Mouse (Mus musculus): Measurements from ENCODE around the gene Tesk1. TPM values are rescaled to one million over a fixed set of nuclear protein-coding genes. Genes with fewer than 3 reads are reported as not detected.

Tesk1 gene
- polyA plus RNA-seq, 1 experiment from 2014 or later = 9.2 TPM

DNA sequence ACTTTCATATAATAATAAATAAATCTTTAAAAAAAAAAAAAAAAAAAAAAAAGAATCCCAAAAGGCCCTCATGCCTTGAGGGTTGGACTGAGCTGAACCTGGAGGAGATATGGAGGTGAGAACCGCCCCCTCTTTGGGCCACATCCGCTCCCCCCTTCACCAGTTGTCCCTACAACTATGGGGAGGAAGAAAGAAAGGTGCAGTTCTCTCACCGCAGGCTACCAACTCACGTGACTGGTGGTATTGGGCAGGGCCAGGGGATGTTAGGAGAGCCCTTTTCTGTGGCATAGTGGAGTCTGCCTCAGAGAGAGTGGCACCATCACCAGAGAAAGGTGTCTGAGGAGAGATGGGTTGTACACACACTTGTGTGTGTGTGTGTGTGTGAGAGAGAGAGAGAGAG lies 14.7 kb downstream of the Tesk1 start:
- Histone ChIP-seq H3K4me2 (ENCODE audit: low read length) (no peak overlapping the region), H3K27me3 (replicated peaks; ENCODE audit: control insufficient read depth, insufficient read depth, low read length) (peaks cover 3% of the 10 kb centered on the region; the same call in 1 of the 2 replicates), H3K9me3 (ENCODE audit: control insufficient read depth, low read length) (no peaks in the 10 kb centered on the region), H3K36me3 (ENCODE audit: control insufficient read depth, insufficient read depth, low read length) (no peaks in the 10 kb centered on the region), H3K4me3 (ENCODE audit: low read length) (no peak overlapping the region), H3K4me1 (ENCODE audit: control insufficient read depth, insufficient read depth, low read depth, low read length) (peaks cover 11% of the 10 kb centered on the region), H3K9ac (ENCODE audit: low read depth, low read length) (no peak overlapping the region), H3K27ac (ENCODE audit: low read depth, low read length) (no peak overlapping the region)
- ATAC-seq = no peak
- 31% methylated on average over 4 of the region's 4 CpGs for WGBS

- Histone ChIP-seq H3K4me2 (ENCODE audit: low read length) (no peak overlapping the region), H3K27me3 (replicated peaks; ENCODE audit: control insufficient read depth, insufficient read depth, low read length) (peaks cover 3% of the 10 kb centered on the region; the same call in 1 of the 2 replicates), H3K9me3 (ENCODE audit: control insufficient read depth, low read length) (no peaks in the 10 kb centered on the region), H3K36me3 (ENCODE audit: control insufficient read depth, insufficient read depth, low read length) (no peaks in the 10 kb centered on the region), H3K9ac (ENCODE audit: low read depth, low read length) (no peak overlapping the region), H3K27ac (ENCODE audit: low read depth, low read length) (no peak overlapping the region), H3K4me1 (ENCODE audit: control insufficient read depth, insufficient read depth, low read depth, low read length) (peaks cover 11% of the 10 kb centered on the region), H3K4me3 (ENCODE audit: low read length) (no peak overlapping the region)
- WGBS = 16% methylated on average over 8 of the region's 8 CpGs
- ATAC-seq = no peak
Measured at GRCm38 (mm10) chr4:43457124-43457523, 15.4 kb downstream of the Tesk1 start.

- no peak for ATAC-seq
- H3K27me3 ChIP-seq (replicated peaks; ENCODE audit: control insufficient read depth, insufficient read depth, low read length) = no peaks in the 10 kb centered on the region
- WGBS = 88% methylated on average over 5 of the region's 5 CpGs
Measured at GRCm38 (mm10) chr4:43463102-43463501, 21.4 kb downstream of the Tesk1 start.

GRCm38 (mm10) chr4:43465935-43466334 lies 24.2 kb downstream of the Tesk1 start:
- H3K27me3 ChIP-seq (replicated peaks; ENCODE audit: control insufficient read depth, insufficient read depth, low read length) = no peaks in the 10 kb centered on the region
- no peak overlapping the region for H3K4me3 ChIP-seq (ENCODE audit: low read length)
- H3K4me2 ChIP-seq (ENCODE audit: low read length) = no peak overlapping the region

More at GRCm38 (mm10) chr4:43463102-43463501, 21.4 kb downstream of the Tesk1 start:
- no peak overlapping the region for H3K4me2 ChIP-seq (ENCODE audit: low read length)
- H3K36me3 ChIP-seq (ENCODE audit: control insufficient read depth, insufficient read depth, low read length) = no peaks in the 10 kb centered on the region
- no peaks in the 10 kb centered on the region for H3K9me3 ChIP-seq (ENCODE audit: control insufficient read depth, low read length)
- no peak overlapping the region for H3K27ac ChIP-seq (ENCODE audit: low read depth, low read length)
- no peak overlapping the region for H3K9ac ChIP-seq (ENCODE audit: low read depth, low read length)
- no peak overlapping the region for H3K4me3 ChIP-seq (ENCODE audit: low read length)
- H3K4me1 ChIP-seq (ENCODE audit: control insufficient read depth, insufficient read depth, low read depth, low read length) = no peaks in the 10 kb centered on the region

GRCm38 (mm10) chr4:43466872-43467271 lies 25.1 kb downstream of the Tesk1 start:
- Histone ChIP-seq H3K27ac (ENCODE audit: low read depth, low read length) (no peak overlapping the region), H3K4me2 (ENCODE audit: low read length) (no peak overlapping the region), H3K36me3 (ENCODE audit: control insufficient read depth, insufficient read depth, low read length) (no peaks in the 10 kb centered on the region), H3K4me3 (ENCODE audit: low read length) (no peak overlapping the region), H3K4me1 (ENCODE audit: control insufficient read depth, insufficient read depth, low read depth, low read length) (no peaks in the 10 kb centered on the region), H3K9me3 (ENCODE audit: control insufficient read depth, low read length) (no peaks in the 10 kb centered on the region), H3K9ac (ENCODE audit: low read depth, low read length) (no peak overlapping the region), H3K27me3 (replicated peaks; ENCODE audit: control insufficient read depth, insufficient read depth, low read length) (no peaks in the 10 kb centered on the region)
- WGBS = 91% methylated on average over 7 of the region's 7 CpGs
- ATAC-seq = no peak

More at GRCm38 (mm10) chr4:43465935-43466334, 24.2 kb downstream of the Tesk1 start:
- Histone ChIP-seq H3K9ac (ENCODE audit: low read depth, low read length) (no peak overlapping the region), H3K9me3 (ENCODE audit: control insufficient read depth, low read length) (no peaks in the 10 kb centered on the region), H3K36me3 (ENCODE audit: control insufficient read depth, insufficient read depth, low read length) (no peaks in the 10 kb centered on the region), H3K27ac (ENCODE audit: low read depth, low read length) (no peak overlapping the region), H3K4me1 (ENCODE audit: control insufficient read depth, insufficient read depth, low read depth, low read length) (no peaks in the 10 kb centered on the region)
- WGBS = 86% methylated on average over 6 of the region's 6 CpGs
- ATAC-seq = no peak

DNA sequence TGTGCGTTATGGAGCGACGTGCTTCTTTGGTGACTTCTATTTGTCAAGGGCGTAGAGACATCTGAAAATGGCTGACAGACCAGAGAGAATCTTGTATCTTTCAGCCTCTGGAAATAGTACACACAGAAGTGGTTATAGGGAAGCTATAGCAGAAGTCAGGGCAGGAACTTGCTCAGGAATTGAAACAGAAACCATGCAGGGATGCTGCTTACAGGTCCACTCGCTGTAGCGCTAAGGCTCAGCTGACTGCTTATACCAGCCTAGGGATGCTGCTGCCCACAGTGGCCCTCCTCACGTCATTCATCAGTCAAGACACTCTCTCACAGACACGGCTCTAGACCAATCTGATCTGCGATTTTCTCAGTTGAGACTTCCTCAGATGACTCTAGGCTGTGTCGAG lies 28.6 kb downstream of the Tesk1 start:
- 93% methylated on average over 10 of the region's 10 CpGs for WGBS
- Histone ChIP-seq H3K4me3 (ENCODE audit: low read length) (no peak overlapping the region), H3K4me2 (ENCODE audit: low read length) (no peak overlapping the region), H3K27me3 (replicated peaks; ENCODE audit: control insufficient read depth, insufficient read depth, low read length) (no peaks in the 10 kb centered on the region), H3K4me1 (ENCODE audit: control insufficient read depth, insufficient read depth, low read depth, low read length) (no peaks in the 10 kb centered on the region), H3K9ac (ENCODE audit: low read depth, low read length) (no peak overlapping the region), H3K9me3 (ENCODE audit: control insufficient read depth, low read length) (no peaks in the 10 kb centered on the region), H3K36me3 (ENCODE audit: control insufficient read depth, insufficient read depth, low read length) (no peaks in the 10 kb centered on the region), H3K27ac (ENCODE audit: low read depth, low read length) (no peak overlapping the region)
- no peak for ATAC-seq

DNA sequence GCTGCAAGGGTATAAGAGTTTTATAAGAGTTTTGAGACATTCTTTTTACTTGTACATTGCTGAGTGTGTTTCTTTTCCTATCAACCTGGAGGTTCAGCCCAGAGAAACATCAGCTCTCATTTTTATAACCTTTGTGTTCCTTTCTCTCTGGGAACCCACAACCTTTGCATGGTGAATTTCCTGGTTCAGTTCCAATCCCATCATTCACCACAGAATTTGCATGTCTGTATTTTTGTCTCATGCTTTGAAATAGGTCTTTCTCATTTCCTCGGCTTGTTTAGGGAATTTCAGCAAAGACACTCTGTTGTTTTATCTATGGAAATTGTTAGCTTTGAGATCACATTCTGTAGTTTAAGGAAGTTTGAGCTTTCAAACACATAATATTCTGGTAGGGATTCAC lies 31.9 kb downstream of the Tesk1 start:
- 77% methylated on average over 1 of the region's 1 CpGs for WGBS
- Histone ChIP-seq H3K9ac (ENCODE audit: low read depth, low read length) (no peak overlapping the region), H3K27me3 (replicated peaks; ENCODE audit: control insufficient read depth, insufficient read depth, low read length) (no peaks in the 10 kb centered on the region), H3K36me3 (ENCODE audit: control insufficient read depth, insufficient read depth, low read length) (no peaks in the 10 kb centered on the region), H3K27ac (ENCODE audit: low read depth, low read length) (no peak overlapping the region), H3K4me1 (ENCODE audit: control insufficient read depth, insufficient read depth, low read depth, low read length) (peaks cover 3% of the 10 kb centered on the region), H3K9me3 (ENCODE audit: control insufficient read depth, low read length) (no peaks in the 10 kb centered on the region), H3K4me2 (ENCODE audit: low read length) (no peak overlapping the region), H3K4me3 (ENCODE audit: low read length) (no peak overlapping the region)
- ATAC-seq = no peak

GRCm38 (mm10) chr4:43476604-43477003 lies 34.9 kb downstream of the Tesk1 start:
- ATAC-seq = no peak
- no peaks in the 10 kb centered on the region for H3K27me3 ChIP-seq (replicated peaks; ENCODE audit: control insufficient read depth, insufficient read depth, low read length)

DNA sequence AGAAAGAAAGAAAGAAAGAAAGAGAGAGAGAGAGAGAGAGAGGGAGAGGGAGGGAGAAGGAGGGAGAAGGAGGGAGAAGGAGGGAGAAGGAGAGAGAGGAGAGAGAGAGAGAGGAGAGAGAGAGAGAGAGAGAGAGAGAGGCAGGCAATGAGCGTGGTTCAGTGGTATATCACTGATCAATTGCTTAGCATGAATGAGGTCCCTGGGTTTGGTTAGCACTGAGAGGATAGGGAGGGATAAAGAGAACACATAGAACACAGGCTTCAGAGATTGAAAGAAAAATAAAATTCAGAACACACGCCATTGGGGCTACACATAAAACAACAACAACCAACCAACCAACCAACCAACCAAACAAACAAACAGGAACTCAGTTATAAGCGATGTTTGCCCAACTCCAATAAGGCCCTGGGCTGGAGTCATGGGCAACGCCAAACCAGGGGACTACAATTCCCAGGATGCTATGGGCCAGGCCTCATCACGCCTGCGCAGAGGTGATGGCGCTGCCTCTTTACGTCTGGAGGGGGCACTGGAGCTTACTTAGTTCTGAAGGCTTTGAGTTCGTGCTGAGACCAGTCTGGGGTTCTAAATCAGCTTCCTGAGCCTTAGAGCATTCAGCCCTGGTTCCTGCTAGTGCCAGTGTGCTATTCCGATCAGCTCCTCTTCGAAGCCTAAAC lies 36.3 kb downstream of the Tesk1 start:
- Histone ChIP-seq H3K27ac (ENCODE audit: low read depth, low read length) (no peak overlapping the region), H3K4me2 (ENCODE audit: low read length) (peak overlapping the region; percentile 63), H3K9me3 (ENCODE audit: control insufficient read depth, low read length) (no peaks in the 10 kb centered on the region), H3K9ac (ENCODE audit: low read depth, low read length) (peak overlapping the region; percentile 59), H3K4me1 (ENCODE audit: control insufficient read depth, insufficient read depth, low read depth, low read length) (peaks cover 3% of the 10 kb centered on the region), H3K27me3 (replicated peaks; ENCODE audit: control insufficient read depth, insufficient read depth, low read length) (no peaks in the 10 kb centered on the region), H3K36me3 (ENCODE audit: control insufficient read depth, insufficient read depth, low read length) (no peaks in the 10 kb centered on the region), H3K4me3 (ENCODE audit: low read length) (peak overlapping the region; percentile 41)
- peak; percentile 97 for ATAC-seq
- 19% methylated on average over 11 of the region's 11 CpGs for WGBS

More at GRCm38 (mm10) chr4:43476604-43477003, 34.9 kb downstream of the Tesk1 start:
- Histone ChIP-seq H3K9me3 (ENCODE audit: control insufficient read depth, low read length) (no peaks in the 10 kb centered on the region), H3K27ac (ENCODE audit: low read depth, low read length) (no peak overlapping the region), H3K9ac (ENCODE audit: low read depth, low read length) (no peak overlapping the region), H3K4me3 (ENCODE audit: low read length) (no peak overlapping the region), H3K36me3 (ENCODE audit: control insufficient read depth, insufficient read depth, low read length) (no peaks in the 10 kb centered on the region), H3K4me1 (ENCODE audit: control insufficient read depth, insufficient read depth, low read depth, low read length) (peaks cover 3% of the 10 kb centered on the region), H3K4me2 (ENCODE audit: low read length) (no peak overlapping the region)
- WGBS = 88% methylated on average over 6 of the region's 6 CpGs

All from hindbrain, embryonic 16.5 days (tissue).